Mouse (Mus musculus) forebrain, embryonic 11.5 days (tissue): ENCODE results near the gene Klf11. TPM values are rescaled to one million over a fixed set of nuclear protein-coding genes. Genes with fewer than 3 reads are reported as not detected.

Experiments
- ATAC-seq: fragments of 200-750 bp; cut with Nextera tagmentation; replicated peaks from 2 replicates; pipeline ENCODE4 v1.8.0; 2017; ENCODE audit warnings: moderate TSS enrichment; ENCODE audit not compliant: low FRiP score
- DNase-seq: peaks from one replicate; pipeline ENCODE4 v3.0.0-alpha.2; 2017; ENCODE audit warnings: low spot score
- H3K27ac ChIP-seq: fragments of 300-500 bp; sonication (generic); 2 replicates; pipeline ENCODE4 v1.5.1; 2014; ENCODE audit warnings: low read depth, low read length
- H3K27me3 ChIP-seq: fragments of 300-500 bp; sonication (generic); 2 replicates; pipeline ENCODE4 v1.6.1; 2014; ENCODE audit warnings: mild to moderate bottlenecking, low read length, mixed read lengths; ENCODE audit not compliant: control insufficient read depth, insufficient read depth
- H3K36me3 ChIP-seq: fragments of 300-500 bp; sonication (generic); 2 replicates; pipeline ENCODE4 v1.6.1; 2014; ENCODE audit warnings: mild to moderate bottlenecking, low read length, moderate library complexity, mixed read lengths; ENCODE audit not compliant: control insufficient read depth, insufficient read depth
- H3K4me1 ChIP-seq: fragments of 300-500 bp; sonication (generic); replicated peaks from 2 replicates; pipeline ENCODE4 v1.6.1; 2014; ENCODE audit warnings: low read length, mixed read lengths; ENCODE audit not compliant: control insufficient read depth, insufficient read depth
- H3K4me2 ChIP-seq: fragments of 300-500 bp; sonication (generic); 2 replicates; pipeline ENCODE4 v1.6.1; 2014; ENCODE audit warnings: low read depth, mild to moderate bottlenecking, low read length, moderate library complexity, mixed read lengths; ENCODE audit not compliant: severe bottlenecking
- H3K4me3 ChIP-seq: fragments of 300-500 bp; sonication (generic); 2 replicates; pipeline ENCODE4 v1.5.1; 2014; ENCODE audit warnings: low read depth, low read length
- H3K9ac ChIP-seq: fragments of 300-500 bp; sonication (generic); 2 replicates; pipeline ENCODE4 v1.6.1; 2014; ENCODE audit warnings: low read length
- H3K9me3 ChIP-seq: fragments of 300-500 bp; sonication (generic); 2 replicates; pipeline ENCODE4 v1.6.1; 2016; ENCODE audit warnings: low read length, mixed read lengths; ENCODE audit not compliant: control insufficient read depth
- WGBS: fragments of 180-500 bp; shearing (Covaris S2); extraction: QIAGEN DNeasy Blood & Tissue Kit; methylation state at CpG from one replicate; pipeline ENCODE4 v1.1.7; 2014; 5-methylcytosine and 5-hydroxymethylcytosine counted together
- polyA plus RNA-seq: library from polyadenylated mRNA; unstranded; fragments of >200 nt; fragmentation: Nextera tagmentation; extraction: Ambion mirVana; gene quantifications from 2 replicates; pipeline ENCODE4 v1.2.1, GENCODE M21; 2014

The Klf11 gene
- polyA plus RNA-seq, result 13.1 and 13.5 TPM in 2 replicates

DNA sequence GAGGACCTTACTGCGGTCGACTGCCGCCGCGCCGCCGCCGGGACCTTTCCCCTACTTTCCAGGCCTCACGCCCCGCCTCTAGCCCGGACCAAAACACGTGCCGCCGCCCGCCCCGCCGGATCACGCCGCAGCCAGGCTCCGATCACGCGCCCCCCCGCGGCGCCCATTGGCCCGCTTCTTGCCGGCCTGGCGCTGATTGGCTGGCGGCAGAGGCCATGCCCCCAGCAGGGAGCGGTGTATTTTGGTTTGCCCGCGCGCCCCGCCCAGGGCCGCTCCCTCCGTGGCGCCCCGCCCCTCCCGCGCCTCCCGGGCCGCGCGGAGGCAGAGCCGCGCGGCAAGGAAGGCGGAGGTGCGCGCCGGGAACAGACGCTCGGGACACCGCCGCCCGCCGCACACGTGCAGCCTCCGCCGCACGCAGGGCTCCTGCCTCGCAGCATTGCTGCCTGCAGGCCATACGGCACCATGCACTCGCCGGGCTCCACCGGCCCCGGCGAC, at the start of gene Klf11:
Klf11 (plus strand) TSS at position 212 of the 495 bp plus-strand sequence.
- H3K36me3 ChIP-seq, result no peaks in the 10 kb centered on the region; the same call in 1 of the 2 replicates
- H3K4me2 ChIP-seq, result peak within 1 kb of the TSS; percentile 70
- WGBS, result under 1% methylated on average over 52 of the region's 68 CpGs
- DNase-seq (peak; percentile 100), ATAC-seq (peak; percentile 93)
- H3K27ac ChIP-seq, result peak within 1 kb of the TSS; percentile 81
- peak within 1 kb of the TSS; percentile 75 for H3K9ac ChIP-seq
- H3K27me3 ChIP-seq, result no peaks in the 10 kb centered on the region
- H3K4me1 ChIP-seq, result peaks cover 13% of the 10 kb centered on the region; the same call in 1 of the 2 replicates
- peak within 1 kb of the TSS; percentile 74 for H3K4me3 ChIP-seq
- H3K9me3 ChIP-seq, result no peaks in the 10 kb centered on the region

DNA sequence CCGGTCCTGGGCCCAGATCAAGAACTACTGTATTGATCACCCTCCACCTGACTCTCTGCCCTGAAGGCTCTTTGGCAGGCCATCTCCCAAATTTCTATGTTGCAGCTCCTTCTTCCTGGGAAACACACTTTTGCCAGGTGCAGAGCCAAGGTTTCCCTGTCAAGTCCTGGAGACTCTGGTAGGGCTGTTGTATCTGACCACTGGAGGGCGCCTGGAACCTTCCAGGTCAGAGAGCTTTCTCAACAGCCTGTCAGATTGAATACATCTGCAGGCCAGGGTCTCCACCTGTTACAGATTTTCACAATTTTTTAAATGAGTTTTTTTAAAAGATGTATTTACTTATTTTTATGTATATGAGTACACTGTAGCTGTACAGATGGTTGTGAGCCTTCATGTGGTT, 47.8 kb upstream of the Klf11 start:
- H3K4me1 ChIP-seq, result no peaks in the 10 kb centered on the region
- H3K4me2 ChIP-seq, result no peak overlapping the region
- 36% methylated on average over 2 of the region's 2 CpGs for WGBS
- ATAC-seq (0 out of 2 replicates have a peak, but pooled peaks have one; percentile 14), DNase-seq (peak; percentile 75)
- H3K4me3 ChIP-seq, result no peak overlapping the region
- H3K9me3 ChIP-seq, result no peaks in the 10 kb centered on the region
- H3K36me3 ChIP-seq, result no peaks in the 10 kb centered on the region
- no peak overlapping the region for H3K27ac ChIP-seq
- H3K27me3 ChIP-seq, result no peaks in the 10 kb centered on the region
- no peak overlapping the region for H3K9ac ChIP-seq

DNA sequence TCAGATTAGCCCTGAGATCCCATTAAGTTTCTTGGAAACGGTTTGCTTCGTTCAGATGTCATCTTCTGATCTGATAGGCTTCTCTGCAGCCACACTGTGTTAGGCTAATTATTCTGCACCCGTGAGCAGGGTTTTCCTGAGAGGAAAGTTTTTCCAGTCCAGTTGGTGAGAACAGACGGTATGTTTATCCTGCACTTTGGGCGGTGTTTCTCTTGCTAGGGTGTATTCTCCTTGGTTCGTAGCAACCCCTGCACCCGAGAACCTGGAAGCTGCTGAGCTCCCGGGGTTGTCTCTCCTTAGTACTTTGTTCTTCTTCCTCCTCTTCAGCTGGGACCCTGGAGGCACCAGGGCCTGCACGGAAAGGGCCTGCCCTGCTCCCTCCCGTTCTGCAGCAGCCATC, 44.9 kb upstream of the Klf11 start:
- Histone ChIP-seq H3K27me3 (no peaks in the 10 kb centered on the region), H3K36me3 (no peaks in the 10 kb centered on the region), H3K9me3 (no peaks in the 10 kb centered on the region), H3K4me3 (no peak overlapping the region), H3K4me1 (no peaks in the 10 kb centered on the region), H3K4me2 (no peak overlapping the region), H3K27ac (no peak overlapping the region), H3K9ac (no peak overlapping the region)
- DNase-seq, result no peak
- ATAC-seq, result peak; percentile 30; the same call in 1 of the 2 replicates
- WGBS, result 47% methylated on average over 10 of the region's 10 CpGs

DNA sequence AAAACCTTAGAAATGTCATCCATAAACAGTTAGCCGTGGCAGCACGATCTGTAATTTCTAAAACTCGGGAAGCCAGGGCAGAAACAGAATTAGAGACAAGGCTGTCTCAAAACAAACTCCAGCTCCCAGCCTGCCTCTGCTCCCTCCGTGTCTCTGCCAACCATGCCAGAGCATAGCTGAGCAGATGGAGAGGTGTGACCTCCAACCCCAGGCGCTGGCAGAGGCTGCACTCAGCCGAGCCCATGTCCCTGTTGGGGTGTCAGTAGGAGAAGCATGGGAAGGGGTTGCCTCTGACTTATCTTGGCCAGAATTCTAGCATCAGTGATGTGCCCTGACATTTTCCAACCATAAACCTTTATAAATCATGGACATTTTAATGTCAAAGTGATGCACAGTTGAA, 38.5 kb upstream of the Klf11 start:
- Histone ChIP-seq H3K27me3 (no peaks in the 10 kb centered on the region), H3K27ac (no peak overlapping the region), H3K4me3 (no peak overlapping the region), H3K4me1 (no peaks in the 10 kb centered on the region), H3K9ac (no peak overlapping the region), H3K4me2 (no peak overlapping the region), H3K9me3 (no peaks in the 10 kb centered on the region), H3K36me3 (no peaks in the 10 kb centered on the region)
- WGBS, result 92% methylated on average over 6 of the region's 6 CpGs
- ATAC-seq (no peak), DNase-seq (no peak)

DNA sequence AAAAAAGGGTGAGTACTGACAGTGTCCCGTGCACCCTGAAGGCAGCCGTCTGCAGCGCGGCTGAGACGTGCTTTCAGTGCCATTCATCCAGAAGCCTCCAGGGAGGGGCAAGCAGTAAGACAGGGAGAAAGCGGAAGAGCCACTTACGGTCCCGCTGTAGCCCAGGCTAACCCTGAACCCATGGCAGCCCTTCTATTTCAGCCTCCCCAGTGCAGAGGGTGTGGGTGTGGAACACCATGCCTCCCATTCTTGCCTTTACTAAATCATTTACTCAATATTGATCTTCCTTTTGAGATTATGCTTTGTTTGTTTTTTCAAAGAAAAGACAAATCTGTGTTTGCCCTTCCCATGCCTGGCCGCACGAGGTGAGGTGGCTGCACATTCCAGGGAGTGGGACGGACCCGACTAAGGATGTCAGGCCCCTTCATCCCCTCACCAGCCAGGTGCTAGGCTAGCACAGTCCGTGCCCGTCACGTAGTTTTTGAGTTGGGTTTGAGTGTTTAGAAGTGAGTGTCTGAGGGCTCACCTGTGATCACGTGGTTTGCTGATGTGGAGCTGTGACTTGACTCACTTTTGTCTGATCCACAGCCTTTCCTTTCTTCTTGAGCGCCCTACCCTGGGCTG, 36.5 kb upstream of the Klf11 start:
- Histone ChIP-seq H3K36me3 (no peaks in the 10 kb centered on the region), H3K9me3 (no peaks in the 10 kb centered on the region), H3K4me3 (no peak overlapping the region), H3K4me1 (no peaks in the 10 kb centered on the region), H3K27ac (no peak overlapping the region), H3K27me3 (no peaks in the 10 kb centered on the region), H3K9ac (no peak overlapping the region), H3K4me2 (no peak overlapping the region)
- 81% methylated on average over 17 of the region's 17 CpGs for WGBS
- ATAC-seq (no peak), DNase-seq (no peak)

DNA sequence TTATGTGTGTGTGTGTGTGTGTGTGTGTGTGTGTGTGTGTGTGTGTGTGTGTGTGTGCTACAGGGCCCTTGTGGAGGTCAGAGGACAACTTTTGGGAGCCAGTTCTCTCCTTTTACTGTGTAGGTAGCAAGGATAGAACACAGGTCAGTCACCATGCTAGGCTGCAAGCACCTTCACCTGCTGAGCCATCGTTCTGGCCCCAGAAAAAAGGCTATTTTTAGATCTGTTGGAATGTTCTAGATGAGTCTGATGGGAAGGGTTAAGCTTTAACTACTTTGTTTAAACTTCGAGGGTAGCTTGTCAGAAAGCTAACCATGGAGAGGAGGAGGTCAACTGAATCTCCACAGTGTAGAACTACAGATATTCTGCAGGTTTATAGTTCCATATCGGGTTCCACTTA, 35.9 kb upstream of the Klf11 start:
- H3K4me2 ChIP-seq, result no peak overlapping the region
- H3K9ac ChIP-seq, result no peak overlapping the region
- DNase-seq (no peak), ATAC-seq (no peak)
- WGBS, result 84% methylated on average over 3 of the region's 3 CpGs
- no peak overlapping the region for H3K4me3 ChIP-seq
- no peaks in the 10 kb centered on the region for H3K4me1 ChIP-seq
- H3K27ac ChIP-seq, result no peak overlapping the region
- no peaks in the 10 kb centered on the region for H3K9me3 ChIP-seq
- no peaks in the 10 kb centered on the region for H3K27me3 ChIP-seq
- H3K36me3 ChIP-seq, result no peaks in the 10 kb centered on the region

DNA sequence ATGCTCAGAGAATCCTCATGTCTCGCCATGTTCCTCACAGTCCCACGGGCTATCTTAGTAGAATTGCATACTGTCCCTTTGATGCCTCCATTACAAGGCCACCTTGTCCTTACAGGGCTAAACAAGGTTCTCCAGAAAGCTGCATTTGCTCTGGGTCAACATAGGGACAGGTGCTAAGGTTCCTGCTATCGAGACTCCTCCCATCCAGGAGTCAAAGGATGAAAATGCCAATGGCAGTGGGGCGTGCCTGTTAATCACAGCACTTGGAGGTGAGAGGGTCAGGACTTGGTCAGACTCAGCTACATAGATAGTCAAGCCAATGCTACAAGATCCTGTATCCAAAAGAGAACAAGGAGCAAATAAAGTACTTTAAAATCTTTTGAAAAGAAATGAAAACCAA, 31.6 kb upstream of the Klf11 start:
- Histone ChIP-seq H3K27ac (no peak overlapping the region), H3K4me1 (no peaks in the 10 kb centered on the region), H3K36me3 (no peaks in the 10 kb centered on the region), H3K4me2 (no peak overlapping the region), H3K27me3 (no peaks in the 10 kb centered on the region), H3K4me3 (no peak overlapping the region), H3K9ac (no peak overlapping the region), H3K9me3 (no peaks in the 10 kb centered on the region)
- 82% methylated on average over 4 of the region's 4 CpGs for WGBS
- DNase-seq (no peak), ATAC-seq (no peak)

DNA sequence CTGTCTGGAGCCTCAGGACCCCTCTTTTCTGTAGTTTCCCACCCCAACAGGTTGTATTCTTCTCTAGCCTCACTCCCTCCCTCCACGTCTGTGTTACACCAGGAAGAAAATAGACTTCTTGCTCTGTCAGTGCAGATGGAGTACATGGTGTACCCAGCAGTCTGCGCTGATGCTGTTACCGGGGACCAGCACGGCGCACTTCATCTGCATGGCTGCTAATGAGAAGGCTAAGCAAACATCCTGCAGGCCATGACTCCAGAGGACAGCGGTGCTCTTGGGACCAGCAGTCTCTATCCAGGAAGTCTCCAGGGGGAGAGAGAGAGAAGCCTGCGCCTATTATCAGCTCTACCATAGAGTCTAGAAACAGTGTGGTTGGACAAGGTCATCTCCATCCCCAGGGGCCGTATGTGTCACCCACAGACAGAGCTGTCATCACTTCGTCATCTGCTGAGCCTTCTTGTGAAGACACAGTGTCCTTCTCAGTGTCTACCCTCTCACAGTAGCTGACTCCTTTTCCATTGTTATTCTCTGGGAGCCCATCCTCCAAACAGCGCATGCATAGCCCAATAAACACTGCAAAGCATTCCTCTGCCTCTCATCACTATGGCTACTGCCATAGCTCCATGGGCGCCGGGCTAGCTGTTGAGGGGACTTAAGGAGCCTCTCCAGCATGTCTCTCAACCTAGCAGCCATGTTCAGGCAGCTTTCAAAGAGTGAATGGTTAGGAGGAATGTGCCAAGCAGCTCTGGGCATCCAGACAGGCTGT, 27.4 kb upstream of the Klf11 start:
- Histone ChIP-seq H3K27me3 (no peaks in the 10 kb centered on the region), H3K4me3 (no peak overlapping the region), H3K4me2 (no peak overlapping the region), H3K36me3 (no peaks in the 10 kb centered on the region), H3K4me1 (no peaks in the 10 kb centered on the region), H3K27ac (no peak overlapping the region), H3K9me3 (no peaks in the 10 kb centered on the region), H3K9ac (no peak overlapping the region)
- WGBS, result 80% methylated on average over 12 of the region's 12 CpGs
- no peak for DNase-seq
- ATAC-seq, result no peak
